Mouse (Mus musculus) thymus, postnatal 0 days (tissue): Measurements from ENCODE around the gene Per1. TPM values are rescaled to one million over a fixed set of nuclear protein-coding genes. Genes with fewer than 3 reads are reported as not detected.

Experiments
- DNase-seq: peaks from one replicate; pipeline ENCODE4 v3.0.0-alpha.2; 2015; ENCODE audit warnings: low spot score
- polyA plus RNA-seq: library from polyadenylated mRNA; unstranded; fragments of >200 nt; fragmentation: Nextera tagmentation; extraction: Ambion mirVana; gene quantifications from 2 replicates; pipeline ENCODE4 v1.2.1, GENCODE M21; 2015

Gene Per1
- polyA plus RNA-seq: 3.5 and 4.7 TPM in 2 replicates

DNA sequence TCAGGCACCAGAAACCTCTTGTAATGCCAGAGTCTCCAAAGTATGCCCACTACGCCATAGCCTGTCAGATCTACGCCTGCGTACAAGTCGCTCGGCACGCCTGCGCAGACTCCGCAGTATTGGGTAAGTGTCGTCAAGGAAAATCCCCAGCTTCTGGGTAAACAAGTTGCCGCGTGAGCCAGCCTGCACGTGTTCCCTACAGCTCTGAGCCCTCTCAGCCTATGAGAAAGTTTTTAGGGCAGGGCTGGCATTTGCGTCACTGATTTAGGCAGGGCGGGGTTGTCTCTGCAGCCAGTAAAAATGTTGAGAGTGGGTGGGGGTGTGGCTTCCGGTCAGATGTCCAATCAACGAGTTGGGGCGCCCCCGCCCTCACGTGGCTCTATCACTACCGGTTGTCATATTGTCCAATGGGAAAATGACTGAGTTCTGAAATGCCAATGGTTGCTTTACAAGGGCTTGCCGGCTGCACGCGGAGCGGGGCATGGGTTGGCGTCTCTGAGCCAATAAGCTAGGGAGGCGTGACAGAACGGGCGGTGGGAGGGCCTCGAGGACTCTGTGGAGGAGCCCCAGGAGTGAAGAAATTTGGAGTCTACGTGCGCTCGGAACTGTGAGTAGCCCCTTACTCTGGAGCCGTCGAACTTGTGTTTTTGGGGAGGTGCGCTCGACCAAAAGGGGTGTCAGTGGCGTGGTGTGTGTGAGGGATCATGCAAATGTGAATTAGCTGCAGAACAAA, at the start of gene Per1:
Gene Per1 (plus strand): TSS at position 521 of the 733 bp plus-strand sequence.
- peak; percentile 100 for DNase-seq

DNA sequence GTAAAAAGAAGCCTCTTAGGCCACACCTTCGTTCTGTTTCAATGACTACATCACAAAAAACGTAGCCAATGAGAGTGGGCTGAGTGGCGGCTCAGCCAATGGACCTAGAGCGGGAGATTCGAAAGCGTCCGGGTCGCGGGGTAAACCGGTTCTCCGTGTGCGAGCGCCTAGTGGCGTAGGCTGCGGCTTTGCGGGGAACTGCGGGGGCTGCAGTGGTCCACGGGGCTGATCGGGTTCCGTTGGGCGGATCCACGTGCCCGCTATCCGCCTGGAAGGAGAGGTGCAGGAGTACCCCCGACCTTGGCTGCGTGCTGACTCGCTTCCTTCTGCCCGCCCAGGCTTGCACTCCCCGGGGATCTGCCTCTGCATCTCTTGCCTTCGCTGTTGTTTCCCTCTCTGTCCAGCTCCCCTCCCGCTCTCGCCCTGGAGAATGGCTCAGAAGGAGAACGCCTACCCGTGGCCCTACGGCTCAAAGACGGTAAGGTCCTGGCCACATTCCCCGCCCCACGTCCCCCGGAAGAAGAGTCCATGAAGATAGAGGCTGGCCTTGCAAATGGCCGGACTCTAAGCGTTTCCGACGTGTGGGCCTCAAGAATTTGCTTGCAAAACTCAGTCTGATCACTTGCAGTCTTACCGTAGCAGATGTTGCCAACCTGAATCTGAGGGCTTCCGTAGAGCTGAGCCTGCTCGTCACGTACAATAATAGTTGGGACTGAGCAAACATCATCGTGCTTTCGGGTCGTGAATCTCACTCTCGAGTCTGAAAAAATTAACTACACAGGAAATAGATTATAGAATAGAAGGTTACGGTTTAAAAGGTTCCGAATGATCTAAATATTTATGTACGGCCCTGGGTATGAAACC, 49.3 kb upstream of the Per1 start, which contains the start of gene Aurkb:
Gene Aurkb (plus strand): TSS at position 117 of the 864 bp plus-strand sequence.
- peak; percentile 93 for DNase-seq

DNA sequence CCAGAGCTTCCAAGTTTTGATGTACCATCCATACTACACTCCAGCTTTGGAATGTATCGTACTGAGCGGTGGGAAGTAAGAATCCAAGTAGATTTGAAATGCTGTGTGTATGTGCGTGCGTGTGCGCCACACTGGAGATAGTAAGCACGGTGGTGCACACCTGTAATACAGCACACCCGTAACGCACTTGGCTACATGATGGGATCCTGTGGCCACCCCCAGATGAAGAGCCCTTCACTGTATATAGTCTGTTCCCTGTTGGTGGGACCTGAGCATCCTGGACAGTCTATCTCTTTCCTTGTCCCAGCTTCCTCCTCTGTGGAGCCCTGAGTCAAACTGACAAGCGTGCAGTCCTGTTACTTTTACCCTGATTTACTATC, 48.6 kb upstream of the Per1 start:
- no peak for DNase-seq

DNA sequence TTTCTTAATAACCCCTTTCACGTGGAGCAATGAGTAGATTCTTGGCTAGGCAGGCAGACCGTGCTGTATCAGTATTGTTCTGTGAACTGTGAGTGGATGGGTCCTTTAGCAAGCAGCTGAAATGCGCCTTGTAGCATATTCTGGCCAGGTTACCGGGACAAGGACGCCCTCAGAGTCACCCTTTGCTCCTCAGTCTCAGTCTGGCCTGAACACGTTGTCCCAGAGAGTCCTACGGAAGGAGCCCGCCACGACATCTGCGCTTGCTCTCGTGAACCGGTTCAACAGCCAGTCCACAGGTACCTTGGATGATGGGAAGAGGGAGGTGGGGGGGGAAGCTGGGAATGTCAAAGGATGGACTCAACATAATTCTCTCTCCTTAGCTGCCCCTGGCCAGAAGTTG, 47.4 kb upstream of the Per1 start:
- no peak for DNase-seq

DNA sequence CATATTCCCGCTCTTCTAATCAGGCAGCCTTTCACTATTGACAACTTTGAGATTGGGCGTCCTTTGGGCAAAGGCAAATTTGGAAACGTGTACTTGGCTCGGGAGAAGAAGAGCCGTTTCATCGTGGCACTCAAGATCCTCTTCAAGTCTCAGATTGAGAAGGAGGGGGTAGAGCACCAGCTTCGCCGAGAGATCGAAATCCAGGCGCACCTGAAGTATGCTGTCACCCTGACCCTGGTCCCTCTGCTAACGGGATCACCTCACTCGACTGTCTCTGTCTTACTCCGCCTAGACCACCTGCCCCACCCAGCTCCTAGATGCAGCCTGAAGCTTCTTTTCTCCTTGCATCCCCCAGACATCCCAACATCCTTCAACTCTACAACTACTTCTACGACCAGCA, 46.9 kb upstream of the Per1 start:
- DNase-seq: no peak

DNA sequence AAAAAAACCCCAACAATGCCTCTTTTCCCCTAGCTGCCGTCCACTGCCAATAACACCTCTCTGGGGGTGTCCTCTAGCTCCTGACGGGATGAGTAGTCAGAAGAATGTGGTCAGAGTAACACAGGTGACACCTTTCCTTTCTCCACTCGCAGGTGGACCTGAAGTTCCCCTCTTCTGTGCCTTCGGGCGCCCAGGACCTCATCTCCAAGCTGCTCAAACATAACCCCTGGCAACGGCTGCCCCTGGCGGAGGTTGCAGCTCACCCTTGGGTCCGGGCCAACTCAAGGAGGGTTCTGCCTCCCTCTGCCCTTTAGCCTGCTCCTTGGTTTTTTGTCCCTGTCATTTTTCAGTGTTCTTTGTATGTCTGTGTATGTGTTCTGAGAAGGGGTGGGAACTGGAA, 44.3 kb upstream of the Per1 start:
- no peak for DNase-seq

DNA sequence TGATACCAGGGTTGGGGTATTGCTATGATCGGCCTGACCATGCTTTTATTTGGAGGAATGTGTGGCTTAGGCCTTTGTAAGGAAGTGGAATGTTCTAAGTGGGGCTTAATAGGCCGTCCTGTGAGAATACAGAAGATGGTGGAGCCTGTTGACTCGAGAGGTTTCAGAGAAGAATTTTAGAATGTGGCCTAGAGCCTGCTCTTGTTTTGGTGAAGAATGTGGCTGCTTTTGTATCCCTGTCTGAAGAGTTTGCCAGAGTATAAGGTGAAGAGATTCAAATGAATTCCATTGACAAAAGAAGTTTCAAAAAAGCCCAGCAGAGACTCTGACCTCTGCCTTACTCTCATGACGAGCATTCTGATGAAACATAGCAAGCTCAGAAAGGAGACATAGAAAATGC, 43.2 kb upstream of the Per1 start:
- no peak for DNase-seq

DNA sequence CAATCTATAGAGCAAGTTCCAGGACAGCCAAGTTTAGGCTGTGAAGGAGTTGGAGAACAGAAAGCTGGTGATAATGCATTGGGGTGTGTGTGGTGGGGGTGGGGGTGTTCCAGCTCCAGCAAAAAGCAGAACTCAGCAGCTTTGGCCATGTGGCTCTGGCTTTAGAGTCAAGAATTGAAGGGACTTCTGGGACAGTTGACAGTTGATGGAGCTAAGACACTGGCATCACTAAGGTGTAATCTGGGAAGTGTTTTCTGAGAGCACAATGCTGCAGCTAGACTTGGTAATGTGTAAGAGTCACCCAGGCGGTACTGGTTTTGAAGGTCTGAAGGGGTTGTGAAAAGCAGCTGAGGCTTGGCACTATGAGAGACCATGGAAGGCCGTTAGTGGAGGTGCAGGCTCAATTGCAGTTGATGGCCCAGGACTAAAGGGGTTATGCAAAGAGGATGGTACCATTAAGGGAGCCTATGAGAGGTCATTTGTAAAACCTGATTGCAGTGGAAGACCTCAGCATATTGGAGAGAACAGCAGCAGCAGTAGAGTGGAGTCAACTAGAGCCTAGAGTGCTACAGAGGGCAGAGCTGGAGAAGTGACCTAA, 42.1 kb upstream of the Per1 start:
- no peak for DNase-seq

DNA sequence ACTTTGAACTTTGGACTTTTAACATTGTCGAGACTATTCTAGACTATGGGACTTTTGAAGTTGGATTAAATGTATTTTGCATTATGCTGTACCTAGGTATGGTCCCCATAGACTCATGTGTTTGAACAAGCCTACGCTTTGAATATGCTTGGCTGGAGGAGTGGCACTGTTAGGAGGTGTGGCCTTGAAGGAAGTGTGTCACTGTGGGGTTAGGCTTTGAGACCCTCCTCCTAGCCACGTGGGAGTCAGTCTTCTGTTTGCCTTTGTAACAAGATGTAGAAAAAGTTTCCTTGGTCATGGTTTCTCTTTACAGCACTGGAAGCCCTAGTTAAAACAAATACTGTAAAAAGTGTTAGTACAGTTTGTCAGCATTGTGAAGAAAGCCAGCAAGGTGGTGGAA, 41.2 kb upstream of the Per1 start:
- peak; percentile 54 for DNase-seq

DNA sequence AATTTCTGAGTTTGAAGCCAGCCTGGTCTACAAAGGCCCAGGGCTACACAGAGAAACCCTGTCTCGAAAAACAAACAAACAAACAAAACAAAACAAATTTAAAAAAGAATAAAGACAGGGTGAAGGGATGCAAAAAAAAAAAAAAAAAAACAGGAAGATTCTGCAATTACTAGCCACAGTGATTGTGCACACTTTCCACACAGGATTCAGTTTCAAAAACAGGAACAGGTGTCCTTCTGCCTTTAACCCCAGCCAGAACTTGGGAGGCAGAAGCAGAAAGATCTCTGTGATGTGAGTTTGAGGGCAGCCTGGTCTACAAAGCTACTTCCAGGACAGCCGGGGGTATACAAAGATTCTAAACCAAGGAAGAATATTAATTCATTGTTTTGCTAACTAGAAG, 36.8 kb upstream of the Per1 start:
- no peak for DNase-seq

DNA sequence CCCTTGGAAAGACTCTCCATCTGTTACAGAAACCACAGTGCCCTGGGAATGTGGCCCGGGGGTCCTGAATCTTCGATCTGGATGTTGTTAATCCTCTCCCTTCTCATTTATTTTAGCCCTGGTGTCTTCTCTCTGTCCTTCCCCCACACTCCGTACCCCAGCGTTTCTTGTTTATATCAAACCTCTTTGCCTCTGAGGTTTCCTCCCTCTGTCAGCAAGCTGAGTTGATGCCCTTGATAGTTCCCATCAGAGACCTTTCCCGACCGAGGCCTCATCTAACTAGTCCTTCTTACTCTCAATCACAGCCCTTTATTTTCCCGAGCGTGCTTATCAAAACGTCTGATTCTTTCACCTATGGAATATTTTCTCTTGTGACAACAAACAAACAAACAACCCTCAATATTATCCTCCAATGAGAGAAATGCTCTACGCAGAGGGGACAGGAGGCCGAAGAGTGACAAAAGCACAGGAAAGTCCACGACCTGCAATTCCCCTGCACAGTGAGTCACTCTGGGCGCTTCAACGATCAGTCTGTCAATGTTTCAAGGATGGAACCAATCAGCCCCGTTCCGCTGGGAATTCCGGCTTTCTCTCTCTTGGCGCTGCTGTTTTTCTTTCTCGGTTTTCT, 36.2 kb upstream of the Per1 start:
- no peak for DNase-seq

DNA sequence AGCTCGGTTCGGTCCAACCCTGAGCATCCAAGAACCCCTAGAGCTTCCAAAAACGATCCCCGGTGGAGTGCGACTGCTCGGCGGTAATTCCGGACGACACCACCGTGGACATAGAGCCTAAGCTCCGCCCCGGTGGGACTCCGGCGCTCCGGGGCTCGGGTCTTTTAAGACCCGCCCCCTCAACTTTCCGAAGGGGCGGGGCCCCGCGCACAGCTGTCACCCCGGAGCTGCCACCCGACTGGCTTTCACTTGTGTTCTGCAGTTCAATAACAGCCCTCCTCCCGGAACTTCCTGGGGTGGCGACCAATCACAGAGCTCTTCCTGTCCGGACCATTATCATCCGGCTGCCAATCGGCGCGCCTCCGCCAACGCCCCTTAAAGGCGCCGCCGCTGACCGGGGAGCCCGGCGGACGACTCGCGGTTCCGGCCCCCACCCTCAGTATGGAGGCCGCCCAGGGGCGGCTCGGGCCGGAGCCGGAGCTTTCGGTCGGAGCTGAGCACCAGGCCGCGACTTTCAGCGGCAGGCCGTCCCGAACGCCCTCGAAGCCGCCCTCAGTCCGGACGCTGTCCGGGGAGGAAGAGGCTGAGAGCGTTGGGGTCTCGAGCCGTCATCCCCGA, 35.6 kb upstream of the Per1 start, which contains the start of gene Borcs6:
Gene Borcs6 (plus strand): TSS at position 361 of the 618 bp plus-strand sequence.
- DNase-seq: peak; percentile 96

DNA sequence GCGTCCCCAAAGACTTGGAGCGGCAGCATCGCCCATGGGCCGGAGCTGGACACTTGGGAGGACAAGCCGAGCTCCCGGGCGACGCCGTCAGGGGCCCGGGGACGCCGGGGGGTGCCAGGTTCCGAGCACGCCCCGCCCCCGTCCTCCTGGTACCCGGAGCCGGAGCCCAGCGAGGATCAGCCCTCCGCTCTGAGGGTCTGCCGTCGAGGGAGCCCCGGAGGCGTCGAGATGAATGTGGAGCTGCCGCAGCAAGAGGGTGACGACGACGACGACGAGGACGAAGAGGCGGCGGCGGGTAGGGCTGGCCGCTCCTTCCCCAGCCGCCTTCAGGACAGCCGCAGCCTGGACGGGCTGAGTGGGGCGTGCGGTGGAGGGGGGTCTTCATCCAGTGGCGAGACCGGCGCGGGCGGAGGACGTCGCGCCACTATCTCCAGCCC, 35.0 kb upstream of the Per1 start:
- peak; percentile 61 for DNase-seq

DNA sequence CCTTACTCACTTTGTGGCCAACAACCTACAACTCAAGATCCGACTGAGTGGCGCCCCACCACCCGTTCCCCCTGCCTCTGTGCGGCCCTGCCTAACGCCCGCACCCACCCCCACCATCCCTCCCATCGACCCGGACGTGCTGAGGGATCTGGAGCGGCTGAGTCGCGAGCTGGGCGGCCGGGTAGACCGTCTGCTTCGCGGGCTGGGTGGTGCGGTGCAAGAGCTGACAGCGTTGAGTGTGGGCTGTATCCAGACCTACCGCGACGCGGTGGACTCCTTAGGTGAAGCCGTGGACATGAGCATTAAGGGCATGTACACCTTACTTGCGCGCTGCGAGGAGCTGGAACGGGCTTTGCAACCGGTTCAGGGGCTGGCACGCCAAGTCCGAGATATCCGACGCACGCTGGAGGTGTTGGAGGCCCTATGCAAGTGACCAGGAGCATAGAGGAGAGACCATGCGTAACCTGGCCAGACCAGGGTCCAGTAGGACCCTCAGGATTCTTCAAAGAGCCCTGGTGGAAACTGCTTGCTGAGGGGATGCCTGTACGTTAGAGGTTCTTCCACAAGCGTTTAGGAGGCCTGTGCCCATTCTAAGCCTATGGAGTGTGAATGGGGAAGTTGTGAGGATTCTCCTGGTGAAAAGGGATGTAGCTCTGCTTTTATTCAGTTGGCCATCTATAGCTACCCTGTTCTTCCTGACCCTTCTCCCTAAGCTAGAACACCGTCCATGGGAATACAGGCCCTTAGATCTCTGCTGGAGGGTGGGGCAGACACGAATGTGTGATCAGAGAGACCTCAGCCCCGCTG, 34.4 kb upstream of the Per1 start:
- peak; percentile 25 for DNase-seq

DNA sequence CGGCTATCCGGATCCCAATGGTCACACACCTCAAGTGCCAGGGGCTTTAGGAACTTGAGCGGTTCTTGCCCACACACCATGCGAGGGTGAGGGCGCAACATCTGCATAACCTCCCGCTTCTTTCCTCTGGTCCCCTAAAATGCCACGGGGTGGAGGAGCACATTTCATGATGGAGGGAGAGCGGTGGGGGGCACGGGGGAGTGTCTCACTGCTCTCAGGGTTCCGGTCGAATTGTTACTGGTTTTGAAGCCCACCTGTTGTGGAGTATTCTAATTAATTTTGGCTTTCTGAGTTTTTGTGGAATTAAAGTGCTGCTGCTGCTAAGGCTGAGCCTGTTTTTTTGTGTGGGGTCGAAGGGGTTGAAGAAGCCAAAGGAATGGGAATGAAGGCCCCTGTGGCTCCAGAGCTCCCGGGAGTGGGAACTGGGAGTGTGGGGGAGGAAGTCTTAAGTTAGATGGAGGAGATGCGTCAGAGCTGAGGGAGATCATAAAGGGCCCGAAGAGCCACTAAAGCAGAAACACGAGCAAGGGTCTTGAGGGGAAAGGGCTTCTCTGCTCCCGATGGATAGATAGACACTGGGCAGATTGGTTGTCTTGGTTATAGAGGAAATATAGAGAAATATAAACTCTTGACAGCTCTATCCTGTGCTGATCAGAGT, 33.6 kb upstream of the Per1 start:
- DNase-seq: no peak

DNA sequence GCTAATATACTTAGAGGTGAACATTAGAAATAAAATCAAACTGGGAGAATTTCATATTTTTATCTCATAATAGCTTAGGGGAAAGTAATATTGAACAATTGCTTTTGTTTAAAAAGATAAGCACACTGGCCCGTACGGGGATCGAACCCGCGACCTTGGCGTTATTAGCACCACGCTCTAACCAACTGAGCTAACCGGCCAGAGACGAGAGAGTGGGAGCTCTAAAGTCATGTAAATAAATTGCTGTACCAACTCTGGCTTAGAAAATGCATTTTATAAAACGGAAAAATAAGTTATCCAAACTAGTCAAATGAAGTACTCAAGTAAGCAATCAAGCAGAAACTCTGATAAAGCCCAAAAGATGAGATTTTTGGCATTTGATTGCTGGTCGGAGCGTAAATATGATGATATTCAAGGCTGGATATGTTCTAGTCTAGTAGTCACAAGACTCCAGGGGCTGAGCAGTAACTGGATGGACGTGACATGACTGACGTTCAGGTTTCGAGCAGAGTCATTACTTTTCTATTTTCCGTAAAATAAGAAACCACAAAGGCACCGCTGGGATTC, 32.7 kb upstream of the Per1 start:
- peak; percentile 76 for DNase-seq

DNA sequence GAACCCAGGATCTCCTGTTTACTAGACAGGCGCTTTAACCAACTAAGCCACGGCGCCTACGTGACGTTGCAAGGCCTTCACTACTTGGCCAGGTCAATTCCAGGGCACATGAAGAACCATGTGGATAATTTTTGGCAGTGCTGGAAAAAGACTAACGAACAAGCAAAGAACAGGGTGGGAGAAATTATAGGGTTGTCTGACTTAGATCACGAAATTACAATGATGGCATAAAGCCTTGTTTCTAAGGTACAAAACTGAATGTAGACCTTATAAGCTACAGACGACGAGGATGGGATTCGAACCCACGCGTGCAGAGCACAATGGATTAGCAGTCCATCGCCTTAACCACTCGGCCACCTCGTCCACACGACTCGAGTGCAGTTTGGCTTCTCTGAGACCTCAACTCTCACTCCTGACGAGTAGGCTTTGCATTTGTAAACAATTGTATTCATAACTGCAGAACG, 32.2 kb upstream of the Per1 start:
- DNase-seq: peak; percentile 96

DNA sequence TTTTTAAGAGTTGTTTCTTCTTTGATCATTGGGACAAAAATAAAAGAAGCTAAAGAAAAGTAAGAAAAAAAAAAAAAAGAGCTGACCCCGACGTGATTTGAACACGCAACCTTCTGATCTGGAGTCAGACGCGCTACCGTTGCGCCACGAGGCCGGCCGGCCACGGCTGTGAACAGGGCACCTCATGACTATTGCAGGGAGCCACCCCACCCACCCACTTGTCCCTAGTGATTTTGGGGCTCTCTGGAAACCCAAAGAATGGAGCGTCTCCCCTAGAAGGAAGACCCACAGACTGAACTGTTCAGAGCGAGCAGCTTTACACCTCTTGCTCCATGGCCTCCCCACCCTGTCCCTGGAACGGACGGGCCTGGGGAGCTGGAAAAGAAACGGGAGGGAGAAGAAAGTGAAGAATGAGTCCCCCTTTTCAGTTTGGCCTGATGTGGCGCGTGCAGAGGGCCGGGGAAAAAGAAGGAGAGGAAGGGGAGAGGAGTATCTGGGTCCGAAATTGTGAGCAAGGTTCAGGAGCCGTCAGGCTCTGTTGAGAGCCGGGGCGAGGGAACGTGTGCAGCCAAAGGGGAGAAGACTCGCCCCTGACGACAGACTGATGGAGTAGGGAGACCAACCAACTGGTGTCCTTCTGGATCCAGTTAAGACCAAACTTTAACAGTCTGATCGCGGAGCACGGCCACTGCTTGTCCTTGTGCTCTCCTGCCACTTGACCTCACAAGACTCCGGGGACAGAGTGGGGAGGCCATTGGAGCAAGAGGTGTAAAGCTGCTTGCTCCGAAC, 31.4 kb upstream of the Per1 start:
- peak; percentile 86 for DNase-seq
